Mouse (Mus musculus): ENCODE data around the gene Agtrap. TPM values are rescaled to one million over a fixed set of nuclear protein-coding genes. Genes with fewer than 3 reads are reported as not detected.

The Agtrap gene
- polyA plus RNA-seq, 1 experiment from 2014 or later, result 15.4 TPM

- ATAC-seq (ENCODE audit: extremely low read depth, insufficient number of reproducible peaks, low FRiP score, low TSS enrichment), result no peak
These were observed 2.5 kb downstream of the Agtrap start for GRCm38 (mm10) chr4:148085131-148085906.

GRCm38 (mm10) chr4:148084261-148084714 is 3.5 kb downstream of the Agtrap start:
- Histone ChIP-seq H3K9ac (peak overlapping the region; percentile 47; the same call in 1 of the 2 replicates), H3K27ac (replicated peaks) (no peak overlapping the region), H3K27me3 (replicated peaks) (no peaks in the 10 kb centered on the region), H3K9me3 (no peaks in the 10 kb centered on the region), H3K4me1 (peaks cover 52% of the 10 kb centered on the region), H3K4me3 (no peak overlapping the region), H3K36me3 (peaks cover 24% of the 10 kb centered on the region), H3K4me2 (peak overlapping the region; percentile 15; the same call in 1 of the 2 replicates)
- WGBS, result 15% methylated on average over 8 of the region's 8 CpGs
- no peak for ATAC-seq (ENCODE audit: extremely low read depth, insufficient number of reproducible peaks, low FRiP score, low TSS enrichment)

More at GRCm38 (mm10) chr4:148085131-148085906, 2.5 kb downstream of the Agtrap start:
- Histone ChIP-seq H3K27me3 (replicated peaks) (no peaks in the 10 kb centered on the region), H3K9me3 (no peaks in the 10 kb centered on the region), H3K36me3 (peaks cover 17% of the 10 kb centered on the region), H3K4me3 (no peak overlapping the region), H3K4me1 (peaks cover 52% of the 10 kb centered on the region), H3K4me2 (no peak overlapping the region), H3K27ac (replicated peaks) (no peak overlapping the region), H3K9ac (peak overlapping the region; percentile 44; the same call in 1 of the 2 replicates)
- WGBS, result 51% methylated on average over 10 of the region's 10 CpGs

- Histone ChIP-seq H3K4me1 (peaks cover 52% of the 10 kb centered on the region), H3K27me3 (replicated peaks) (no peaks in the 10 kb centered on the region), H3K4me2 (0 out of 2 replicates have a peak overlapping the region, but pooled peaks have one; percentile 15), H3K27ac (replicated peaks) (peak overlapping the region; percentile 32; the same call in 1 of the 2 replicates), H3K9ac (peak overlapping the region; percentile 47), H3K36me3 (peaks cover 24% of the 10 kb centered on the region), H3K4me3 (no peak overlapping the region), H3K9me3 (no peaks in the 10 kb centered on the region)
- WGBS, result 51% methylated on average over 21 of the region's 21 CpGs
- ATAC-seq (ENCODE audit: extremely low read depth, insufficient number of reproducible peaks, low FRiP score, low TSS enrichment), result no peak
These were observed 4.5 kb downstream of the Agtrap start for GRCm38 (mm10) chr4:148083176-148083899.

- no peak for ATAC-seq (ENCODE audit: extremely low read depth, insufficient number of reproducible peaks, low FRiP score, low TSS enrichment)
- 41% methylated on average over 12 of the region's 12 CpGs for WGBS
- peaks cover 24% of the 10 kb centered on the region for H3K36me3 ChIP-seq
- no peak overlapping the region for H3K4me2 ChIP-seq
- H3K4me3 ChIP-seq, result no peak overlapping the region
- peaks cover 48% of the 10 kb centered on the region for H3K4me1 ChIP-seq
- no peaks in the 10 kb centered on the region for H3K27me3 ChIP-seq (replicated peaks)
- H3K9me3 ChIP-seq, result no peaks in the 10 kb centered on the region
- H3K9ac ChIP-seq, result no peak overlapping the region; the same call in 1 of the 2 replicates
- no peak overlapping the region for H3K27ac ChIP-seq (replicated peaks)
These were observed 5.4 kb downstream of the Agtrap start for GRCm38 (mm10) chr4:148082257-148083044.

GRCm38 (mm10) chr4:148081201-148081600 is 6.6 kb downstream of the Agtrap start:
- no peak for ATAC-seq (ENCODE audit: extremely low read depth, insufficient number of reproducible peaks, low FRiP score, low TSS enrichment)
- H3K27me3 ChIP-seq (replicated peaks), result no peaks in the 10 kb centered on the region
- H3K4me1 ChIP-seq, result peaks cover 37% of the 10 kb centered on the region
- H3K4me3 ChIP-seq, result no peak overlapping the region
- no peak overlapping the region for H3K27ac ChIP-seq (replicated peaks)
- no peak overlapping the region for H3K4me2 ChIP-seq
- H3K9me3 ChIP-seq, result no peaks in the 10 kb centered on the region
- H3K36me3 ChIP-seq, result peaks cover 24% of the 10 kb centered on the region
- 90% methylated on average over 10 of the region's 10 CpGs for WGBS
- no peak overlapping the region for H3K9ac ChIP-seq

- Histone ChIP-seq H3K36me3 (peaks cover 24% of the 10 kb centered on the region), H3K9me3 (no peaks in the 10 kb centered on the region), H3K4me1 (peaks cover 31% of the 10 kb centered on the region), H3K27me3 (replicated peaks) (no peaks in the 10 kb centered on the region), H3K9ac (no peak overlapping the region), H3K4me3 (no peak overlapping the region), H3K4me2 (no peak overlapping the region), H3K27ac (replicated peaks) (no peak overlapping the region)
- ATAC-seq (ENCODE audit: extremely low read depth, insufficient number of reproducible peaks, low FRiP score, low TSS enrichment), result no peak
- WGBS, result 96% methylated on average over 1 of the region's 1 CpGs
These were observed 7.2 kb downstream of the Agtrap start for GRCm38 (mm10) chr4:148080597-148080973.

- Histone ChIP-seq H3K4me1 (peaks cover 27% of the 10 kb centered on the region), H3K9ac (no peak overlapping the region), H3K36me3 (peaks cover 24% of the 10 kb centered on the region), H3K27ac (replicated peaks) (no peak overlapping the region), H3K4me2 (no peak overlapping the region), H3K4me3 (no peak overlapping the region), H3K9me3 (no peaks in the 10 kb centered on the region), H3K27me3 (replicated peaks) (no peaks in the 10 kb centered on the region)
- ATAC-seq (ENCODE audit: extremely low read depth, insufficient number of reproducible peaks, low FRiP score, low TSS enrichment), result no peak
- 85% methylated on average over 8 of the region's 8 CpGs for WGBS
These were observed 7.8 kb downstream of the Agtrap start for GRCm38 (mm10) chr4:148079944-148080596.

GRCm38 (mm10) chr4:148079212-148079611 is 8.6 kb downstream of the Agtrap start:
- Histone ChIP-seq H3K9me3 (no peaks in the 10 kb centered on the region), H3K36me3 (peaks cover 24% of the 10 kb centered on the region), H3K4me3 (no peak overlapping the region), H3K27me3 (replicated peaks) (no peaks in the 10 kb centered on the region), H3K4me1 (peaks cover 23% of the 10 kb centered on the region), H3K4me2 (no peak overlapping the region), H3K9ac (no peak overlapping the region), H3K27ac (replicated peaks) (no peak overlapping the region)
- ATAC-seq (ENCODE audit: extremely low read depth, insufficient number of reproducible peaks, low FRiP score, low TSS enrichment), result no peak
- 67% methylated on average over 6 of the region's 6 CpGs for WGBS

GRCm38 (mm10) chr4:148075881-148076280 is 11.9 kb downstream of the Agtrap start:
- Histone ChIP-seq H3K9ac (peak overlapping the region; percentile 70; the same call in 1 of the 2 replicates), H3K4me1 (peaks cover 4% of the 10 kb centered on the region; the same call in 1 of the 2 replicates), H3K4me3 (no peak overlapping the region), H3K27me3 (replicated peaks) (no peaks in the 10 kb centered on the region), H3K36me3 (peaks cover 13% of the 10 kb centered on the region), H3K9me3 (no peaks in the 10 kb centered on the region), H3K27ac (replicated peaks) (no peak overlapping the region), H3K4me2 (no peak overlapping the region)
- WGBS, result 79% methylated on average over 6 of the region's 6 CpGs
- ATAC-seq (ENCODE audit: extremely low read depth, insufficient number of reproducible peaks, low FRiP score, low TSS enrichment), result no peak

- ATAC-seq (ENCODE audit: extremely low read depth, insufficient number of reproducible peaks, low FRiP score, low TSS enrichment), result no peak
- peaks cover 7% of the 10 kb centered on the region for H3K36me3 ChIP-seq
- H3K4me2 ChIP-seq, result peak overlapping the region; percentile 70
- peak overlapping the region; percentile 45 for H3K4me3 ChIP-seq
- H3K9ac ChIP-seq, result peak overlapping the region; percentile 70
- H3K27ac ChIP-seq (replicated peaks), result no peak overlapping the region
- H3K27me3 ChIP-seq (replicated peaks), result no peaks in the 10 kb centered on the region
- no peaks in the 10 kb centered on the region for H3K9me3 ChIP-seq
- peaks cover 4% of the 10 kb centered on the region; the same call in 1 of the 2 replicates for H3K4me1 ChIP-seq
- 37% methylated on average over 21 of the region's 21 CpGs for WGBS
These were observed 12.6 kb downstream of the Agtrap start for GRCm38 (mm10) chr4:148075259-148075658.
